Mouse (Mus musculus) embryonic fibroblast, embryonic 13.5 days (primary cell): Measurements from ENCODE around the gene Artn. TPM values are rescaled to one million over a fixed set of nuclear protein-coding genes. Genes with fewer than 3 reads are reported as not detected.

Source experiments
- H3K27ac ChIP-seq: 2 replicates; pipeline ENCODE4 v1.5.1; 2012; ENCODE audit warnings: low read length, control low read depth, inconsistent platforms; ENCODE audit not compliant: insufficient read depth
- H3K4me1 ChIP-seq: 2 replicates; pipeline ENCODE4 v1.6.1; 2011; ENCODE audit warnings: low read length; ENCODE audit not compliant: control insufficient read depth, insufficient read depth
- H3K4me3 ChIP-seq: 2 replicates; pipeline ENCODE4 v1.5.1; 2011; ENCODE audit warnings: mild to moderate bottlenecking, control low read depth, low read length; ENCODE audit not compliant: insufficient read depth
- CTCF ChIP-seq: IDR thresholded peaks from 2 replicates; pipeline ENCODE4 v1.5.1; 2011; ENCODE audit warnings: mild to moderate bottlenecking, control low read depth, low read length, moderate library complexity, borderline replicate concordance; ENCODE audit not compliant: insufficient read depth
- POLR2A ChIP-seq: IDR thresholded peaks from 2 replicates; pipeline ENCODE4 v1.6.1; 2011; ENCODE audit warnings: low read depth, mild to moderate bottlenecking, control low read depth, low read length, moderate library complexity
- polyA plus RNA-seq: library from polyadenylated mRNA; stranded (reverse); fragments of >200 nt; gene quantifications from 2 replicates; pipeline ENCODE4 v1.2.4, GENCODE M21; 2011; ENCODE audit warnings: low read depth; ENCODE audit not compliant: missing spikeins, insufficient read length

The Artn gene
- 2.7 and 5.8 TPM in 2 replicates for polyA plus RNA-seq

GRCm38 (mm10) chr4:117929391-117929881, at the start of gene Artn:
Gene Artn, minus strand, starts transcription at chr4:117929763.
- TF ChIP-seq CTCF (no peak), POLR2A (0 out of 2 replicates have a peak, but pooled peaks have one; percentile 31)
- Histone ChIP-seq H3K27ac (0 out of 2 replicates have a peak within 1 kb of the TSS, but pooled peaks have one; percentile 2), H3K4me1 (peaks cover 8% of the 10 kb centered on the region; the same call in 1 of the 2 replicates), H3K4me3 (peak within 1 kb of the TSS; percentile 16)

- Histone ChIP-seq H3K27ac (no peak overlapping the region), H3K4me1 (peaks cover 4% of the 10 kb centered on the region; the same call in 1 of the 2 replicates), H3K4me3 (no peak overlapping the region)
- no peak for TF ChIP-seq CTCF
- no peak for TF ChIP-seq POLR2A
Measured at GRCm38 (mm10) chr4:117979181-117979580, 49.6 kb upstream of the Artn start.

GRCm38 (mm10) chr4:117978282-117978681, 48.7 kb upstream of the Artn start:
- Histone ChIP-seq H3K27ac (no peak overlapping the region), H3K4me1 (peaks cover 4% of the 10 kb centered on the region; the same call in 1 of the 2 replicates), H3K4me3 (no peak overlapping the region)
- TF ChIP-seq CTCF = no peak
- no peak for TF ChIP-seq POLR2A

- TF ChIP-seq CTCF (no peak), POLR2A (no peak)
- Histone ChIP-seq H3K4me3 (no peak overlapping the region), H3K27ac (no peak overlapping the region), H3K4me1 (peaks cover 4% of the 10 kb centered on the region; the same call in 1 of the 2 replicates)
Measured at GRCm38 (mm10) chr4:117977841-117978240, 48.3 kb upstream of the Artn start.

- no peak overlapping the region for H3K4me3 ChIP-seq
- H3K27ac ChIP-seq = no peak overlapping the region
- H3K4me1 ChIP-seq = peaks cover 4% of the 10 kb centered on the region; the same call in 1 of the 2 replicates
- no peak for TF ChIP-seq CTCF
- no peak for TF ChIP-seq POLR2A
Measured at GRCm38 (mm10) chr4:117977371-117977770, 47.8 kb upstream of the Artn start.

- H3K4me1 ChIP-seq = peaks cover 4% of the 10 kb centered on the region; the same call in 1 of the 2 replicates
- TF ChIP-seq POLR2A = no peak
- no peak for TF ChIP-seq CTCF
Measured at GRCm38 (mm10) chr4:117975820-117976219, 46.3 kb upstream of the Artn start.

GRCm38 (mm10) chr4:117974719-117975118, 45.2 kb upstream of the Artn start:
- no peak for TF ChIP-seq CTCF
- TF ChIP-seq POLR2A = no peak
- Histone ChIP-seq H3K4me1 (peaks cover 4% of the 10 kb centered on the region; the same call in 1 of the 2 replicates), H3K27ac (no peak overlapping the region), H3K4me3 (no peak overlapping the region)

More at GRCm38 (mm10) chr4:117975820-117976219, 46.3 kb upstream of the Artn start:
- H3K4me3 ChIP-seq = no peak overlapping the region
- no peak overlapping the region for H3K27ac ChIP-seq

- peaks cover 4% of the 10 kb centered on the region; the same call in 1 of the 2 replicates for H3K4me1 ChIP-seq
- no peak overlapping the region for H3K4me3 ChIP-seq
- TF ChIP-seq CTCF (no peak), POLR2A (no peak)
- H3K27ac ChIP-seq = no peak overlapping the region
Measured at GRCm38 (mm10) chr4:117972999-117973398, 43.4 kb upstream of the Artn start.

GRCm38 (mm10) chr4:117964346-117965025, 34.9 kb upstream of the Artn start:
- Histone ChIP-seq H3K4me3 (no peak overlapping the region), H3K4me1 (no peaks in the 10 kb centered on the region), H3K27ac (no peak overlapping the region)
- TF ChIP-seq POLR2A = no peak
- TF ChIP-seq CTCF = no peak

- no peak overlapping the region for H3K4me3 ChIP-seq
- no peak for TF ChIP-seq CTCF
- no peak for TF ChIP-seq POLR2A
- H3K4me1 ChIP-seq = no peaks in the 10 kb centered on the region
- H3K27ac ChIP-seq = no peak overlapping the region
Measured at GRCm38 (mm10) chr4:117957492-117957891, 27.9 kb upstream of the Artn start.
